Mouse (Mus musculus) midbrain, embryonic 11.5 days (tissue): ENCODE results near the gene Suclg2. TPM values are rescaled to one million over a fixed set of nuclear protein-coding genes. Genes with fewer than 3 reads are reported as not detected.
"Not testable (repeated sequence)": the region's sequence is repeated elsewhere in the genome, so short reads cannot be mapped to it uniquely, and the experiment has no call there.

Source experiments
- ATAC-seq: fragments of 200-750 bp; cut with Nextera tagmentation; 2 replicates; pipeline ENCODE4 v1.8.0; 2017; ENCODE audit warnings: moderate TSS enrichment, moderate library complexity; ENCODE audit not compliant: low FRiP score
- DNase-seq: peaks from one replicate; pipeline ENCODE4 v3.0.0; 2015; ENCODE audit warnings: low spot score; ENCODE audit errors: missing footprints
- H3K27ac ChIP-seq: fragments of 300-500 bp; sonication (generic); 2 replicates; pipeline ENCODE4 v1.5.1; 2014; ENCODE audit warnings: low read depth, low read length
- H3K27me3 ChIP-seq: fragments of 300-500 bp; sonication (generic); 2 replicates; pipeline ENCODE4 v1.6.1; 2014; ENCODE audit warnings: mild to moderate bottlenecking, low read length, moderate library complexity, mixed read lengths; ENCODE audit not compliant: control insufficient read depth, insufficient read depth
- H3K36me3 ChIP-seq: fragments of 300-500 bp; sonication (generic); 2 replicates; pipeline ENCODE4 v1.6.1; 2014; ENCODE audit warnings: mild to moderate bottlenecking, low read length, moderate library complexity, mixed read lengths; ENCODE audit not compliant: control insufficient read depth, insufficient read depth
- H3K4me1 ChIP-seq: fragments of 300-500 bp; sonication (generic); 2 replicates; pipeline ENCODE4 v1.6.1; 2014; ENCODE audit warnings: low read length; ENCODE audit not compliant: control insufficient read depth, insufficient read depth
- H3K4me2 ChIP-seq: fragments of 300-500 bp; sonication (generic); 2 replicates; pipeline ENCODE4 v1.6.1; 2014; ENCODE audit warnings: mild to moderate bottlenecking, moderate library complexity
- H3K4me3 ChIP-seq: fragments of 300-500 bp; sonication (generic); 2 replicates; pipeline ENCODE4 v1.5.1; 2014; ENCODE audit warnings: low read depth, low read length
- H3K9ac ChIP-seq: fragments of 300-500 bp; sonication (generic); 2 replicates; pipeline ENCODE4 v1.6.1; 2014; ENCODE audit warnings: low read length
- H3K9me3 ChIP-seq: fragments of 300-500 bp; sonication (generic); 2 replicates; pipeline ENCODE4 v1.6.1; 2016; ENCODE audit warnings: low read length; ENCODE audit not compliant: control insufficient read depth
- WGBS: fragments of 180-500 bp; shearing (Covaris S2); extraction: QIAGEN DNeasy Blood & Tissue Kit; methylation state at CpG from one replicate; pipeline ENCODE4 v1.1.7; 2014; 5-methylcytosine and 5-hydroxymethylcytosine counted together
- polyA plus RNA-seq: library from polyadenylated mRNA; unstranded; fragments of >200 nt; fragmentation: Nextera tagmentation; extraction: Ambion mirVana; gene quantifications from 2 replicates; pipeline ENCODE4 v1.2.1, GENCODE M21; 2014

Gene Suclg2
- polyA plus RNA-seq, 1 experiment from 2014 or later: 40.8 TPM

DNA sequence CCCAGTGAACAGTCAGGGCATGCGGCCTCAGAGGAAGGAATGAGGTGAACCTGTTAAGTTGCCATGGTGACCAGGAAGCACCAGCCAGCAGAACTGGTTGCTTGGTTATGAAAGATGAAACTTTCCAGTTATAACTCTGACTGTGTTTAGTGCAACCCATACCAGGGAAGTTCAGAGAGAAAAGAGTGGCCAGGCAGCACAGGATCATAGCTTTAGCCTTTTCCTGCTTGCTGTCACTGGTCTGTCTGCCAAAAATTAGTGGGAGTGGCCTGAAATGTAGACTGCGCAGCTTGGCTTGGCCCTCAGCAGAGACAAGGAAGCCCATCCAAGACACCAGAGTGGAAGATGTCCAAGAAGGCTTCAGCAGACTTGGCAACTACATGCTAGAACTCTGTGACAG is 96.8 kb downstream of the Suclg2 start:
- Histone ChIP-seq H3K9me3 (no peaks in the 10 kb centered on the region), H3K27ac (no peak overlapping the region), H3K4me3 (no peak overlapping the region), H3K4me1 (no peaks in the 10 kb centered on the region), H3K9ac (no peak overlapping the region), H3K27me3 (no peaks in the 10 kb centered on the region), H3K36me3 (no peaks in the 10 kb centered on the region), H3K4me2 (no peak overlapping the region)
- ATAC-seq (no peak), DNase-seq (no peak)
- WGBS: 80% methylated on average over 2 of the region's 2 CpGs

DNA sequence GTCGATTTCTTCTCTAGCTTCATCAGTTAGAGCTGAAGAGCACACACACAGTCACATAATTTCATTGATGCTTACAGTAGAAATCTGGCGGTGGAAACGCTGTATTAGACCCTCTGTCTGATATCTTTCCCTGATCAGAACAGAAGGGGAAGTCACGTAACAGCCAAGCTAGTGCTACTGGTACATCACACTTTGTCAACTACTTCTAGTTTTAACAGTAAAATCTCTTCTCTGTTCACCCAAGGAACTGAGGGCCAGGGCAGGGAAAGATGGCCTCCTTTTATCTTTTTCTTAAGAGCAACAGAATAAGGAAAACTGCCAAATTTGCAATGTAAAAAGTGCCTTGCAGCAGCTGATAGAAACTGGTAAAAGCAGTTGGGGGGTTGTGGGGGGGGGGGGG is 97.8 kb downstream of the Suclg2 start:
- 87% methylated on average over 4 of the region's 4 CpGs for WGBS
- no peak for DNase-seq
- Histone ChIP-seq H3K4me1 (no peaks in the 10 kb centered on the region), H3K27ac (no peak overlapping the region), H3K9ac (no peak overlapping the region), H3K4me2 (no peak overlapping the region), H3K27me3 (no peaks in the 10 kb centered on the region), H3K9me3 (no peaks in the 10 kb centered on the region), H3K4me3 (no peak overlapping the region), H3K36me3 (no peaks in the 10 kb centered on the region)
- no peak for ATAC-seq

DNA sequence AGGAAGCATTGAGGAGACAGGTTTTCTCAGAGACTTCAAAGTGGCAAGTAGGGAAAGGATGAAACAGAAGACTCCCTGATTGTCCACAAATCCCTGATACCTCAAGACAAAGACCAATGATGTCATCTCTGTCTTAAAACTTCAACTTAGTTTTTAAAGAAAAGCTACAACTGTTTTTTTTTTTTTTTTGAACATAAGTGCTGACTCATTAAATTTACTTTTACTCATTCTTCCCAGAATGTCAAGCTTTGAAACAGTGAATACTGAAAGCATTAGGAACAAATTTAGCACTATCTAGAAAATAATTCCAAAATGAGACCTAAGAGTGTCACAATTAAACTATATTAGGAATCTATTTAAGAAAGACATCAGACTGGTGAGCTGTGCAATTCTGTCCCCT is 98.8 kb downstream of the Suclg2 start:
- Histone ChIP-seq H3K4me3 (no peak overlapping the region), H3K36me3 (no peaks in the 10 kb centered on the region), H3K27ac (no peak overlapping the region), H3K4me2 (no peak overlapping the region), H3K9me3 (no peaks in the 10 kb centered on the region), H3K27me3 (no peaks in the 10 kb centered on the region), H3K9ac (no peak overlapping the region), H3K4me1 (no peaks in the 10 kb centered on the region)
- DNase-seq: no peak
- ATAC-seq: no peak

DNA sequence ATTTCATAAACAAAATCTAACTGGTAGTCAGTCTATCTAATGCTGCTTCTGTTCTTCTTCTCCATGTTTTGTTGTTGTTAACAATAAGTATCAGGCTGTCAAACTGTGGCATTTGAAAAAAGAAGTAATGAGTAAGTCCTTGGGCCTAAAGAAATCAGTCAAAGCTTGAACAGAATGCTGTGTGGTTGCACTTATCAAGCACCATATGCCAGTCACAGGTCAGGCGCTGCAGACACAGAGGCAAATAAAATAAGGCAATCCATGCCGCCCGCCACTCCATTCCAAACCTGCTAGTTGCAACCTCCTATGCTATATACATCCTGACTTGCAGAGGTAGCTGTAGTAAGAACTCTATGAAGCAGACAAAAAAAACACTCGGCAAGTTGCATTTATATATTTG is 100.2 kb downstream of the Suclg2 start:
- H3K27ac ChIP-seq: no peak overlapping the region
- H3K4me1 ChIP-seq: no peaks in the 10 kb centered on the region
- H3K9ac ChIP-seq: no peak overlapping the region
- no peak overlapping the region for H3K4me2 ChIP-seq
- no peak for ATAC-seq
- H3K9me3 ChIP-seq: no peaks in the 10 kb centered on the region
- no peaks in the 10 kb centered on the region for H3K36me3 ChIP-seq
- no peak for DNase-seq
- H3K27me3 ChIP-seq: no peaks in the 10 kb centered on the region
- no peak overlapping the region for H3K4me3 ChIP-seq
- 92% methylated on average over 4 of the region's 4 CpGs for WGBS

DNA sequence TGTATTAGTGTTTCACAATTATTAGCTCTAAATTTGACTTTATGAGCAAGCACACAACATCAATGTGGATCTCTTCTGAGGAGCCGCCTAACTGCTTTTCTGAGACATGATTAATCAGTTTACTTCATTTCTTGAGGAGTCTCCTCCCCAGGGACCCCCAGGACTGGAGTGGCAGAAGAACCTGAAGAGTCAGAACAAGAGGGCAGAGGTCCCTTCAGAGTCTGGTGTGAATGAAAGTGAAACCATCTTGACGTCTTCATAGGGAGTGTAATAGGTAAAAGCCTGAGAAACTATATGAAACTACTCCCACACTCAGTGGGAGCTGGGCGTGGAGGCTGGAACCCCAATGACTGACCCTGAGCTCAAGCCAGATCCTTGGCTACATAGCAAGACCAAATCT is 105.4 kb downstream of the Suclg2 start:
- H3K4me2 ChIP-seq: no peak overlapping the region
- H3K9me3 ChIP-seq: no peaks in the 10 kb centered on the region
- no peaks in the 10 kb centered on the region for H3K27me3 ChIP-seq
- H3K4me1 ChIP-seq: no peaks in the 10 kb centered on the region
- no peak overlapping the region for H3K27ac ChIP-seq
- no peaks in the 10 kb centered on the region for H3K36me3 ChIP-seq
- ATAC-seq (no peak), DNase-seq (no peak)
- 80% methylated on average over 3 of the region's 3 CpGs for WGBS
- H3K4me3 ChIP-seq: no peak overlapping the region
- H3K9ac ChIP-seq: no peak overlapping the region

DNA sequence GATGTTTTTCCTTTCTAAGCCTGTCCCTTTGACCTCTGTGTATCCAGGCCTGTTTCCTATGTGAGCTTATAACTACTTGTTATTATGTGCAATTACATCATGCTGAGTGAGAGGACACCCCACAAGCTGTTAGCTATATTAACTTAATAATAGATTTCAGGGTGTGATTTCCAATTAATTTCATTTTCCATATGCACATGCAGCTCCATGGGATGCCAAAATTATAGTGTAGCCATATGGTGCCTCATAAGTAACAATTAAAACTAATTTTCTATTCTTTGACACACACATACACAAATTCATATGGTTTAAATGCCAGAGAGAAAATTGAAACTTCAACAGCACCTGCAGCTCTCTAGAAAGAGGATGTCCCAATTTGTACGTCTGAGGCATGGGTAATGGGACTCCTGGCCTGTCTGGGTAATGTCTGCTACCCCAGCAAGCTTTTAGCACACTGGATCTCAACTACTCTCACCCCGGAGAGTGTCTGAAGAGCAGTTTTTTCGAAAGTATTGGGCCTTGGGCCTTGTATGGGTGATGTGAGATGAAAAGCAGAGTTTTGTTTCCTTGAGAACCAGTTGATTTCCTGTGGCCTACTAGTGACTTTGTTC is 106.1 kb downstream of the Suclg2 start:
- H3K9me3 ChIP-seq: no peaks in the 10 kb centered on the region
- 83% methylated on average over 3 of the region's 3 CpGs for WGBS
- no peak for ATAC-seq

DNA sequence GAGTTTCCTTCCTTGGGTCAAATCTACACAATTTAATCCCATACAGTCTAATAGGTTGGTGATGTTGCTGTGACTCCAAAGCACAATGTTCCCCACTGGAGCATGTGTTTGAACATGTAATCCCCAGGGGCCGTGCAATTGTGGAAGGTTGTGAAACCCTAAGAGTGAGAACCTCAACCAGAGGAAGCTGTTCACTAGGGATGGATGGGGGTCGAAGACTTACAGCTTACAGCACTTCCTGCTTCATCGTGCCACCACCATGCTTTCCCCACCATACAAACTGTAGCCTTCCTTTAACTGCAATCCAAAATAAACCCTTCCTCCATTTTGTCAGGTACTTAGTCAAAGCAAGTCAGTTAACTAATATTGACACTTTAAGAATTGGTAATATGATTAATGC is 107.5 kb downstream of the Suclg2 start:
- H3K27ac ChIP-seq: no peak overlapping the region
- ATAC-seq: no peak
- H3K4me1 ChIP-seq: no peaks in the 10 kb centered on the region
- no peaks in the 10 kb centered on the region for H3K36me3 ChIP-seq
- WGBS: 90% methylated on average over 3 of the region's 3 CpGs
- H3K4me2 ChIP-seq: no peak overlapping the region
- no peak for DNase-seq
- no peaks in the 10 kb centered on the region for H3K27me3 ChIP-seq
- no peak overlapping the region for H3K9ac ChIP-seq
- H3K9me3 ChIP-seq: no peaks in the 10 kb centered on the region
- no peak overlapping the region for H3K4me3 ChIP-seq

More for the DNA sequence above, 106.1 kb downstream of the Suclg2 start:
- Histone ChIP-seq H3K4me1 (no peaks in the 10 kb centered on the region), H3K27me3 (no peaks in the 10 kb centered on the region), H3K36me3 (no peaks in the 10 kb centered on the region), H3K4me2 (no peak overlapping the region), H3K9ac (no peak overlapping the region), H3K4me3 (no peak overlapping the region), H3K27ac (no peak overlapping the region)
- no peak for DNase-seq

DNA sequence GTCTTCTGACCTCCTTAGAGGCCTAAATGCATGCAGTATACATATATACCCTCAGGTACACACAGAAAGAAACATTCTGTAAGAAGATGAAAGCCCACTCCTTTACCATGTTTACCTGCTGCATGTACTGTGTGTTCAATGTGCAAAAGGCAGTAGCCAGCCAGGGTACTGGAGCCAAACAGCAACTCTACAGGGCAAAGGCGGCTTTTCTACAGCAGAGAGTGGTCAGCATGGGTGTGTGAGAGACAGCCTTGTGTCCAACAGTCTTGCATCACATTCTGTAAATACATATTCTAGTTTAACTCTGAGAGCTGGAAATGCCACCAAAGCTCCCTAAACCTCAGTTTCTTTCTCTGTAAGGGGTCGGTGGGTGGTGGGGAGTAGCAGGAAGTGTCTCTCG is 110.5 kb downstream of the Suclg2 start:
- no peaks in the 10 kb centered on the region for H3K36me3 ChIP-seq
- no peak overlapping the region for H3K4me2 ChIP-seq
- DNase-seq: no peak
- H3K9ac ChIP-seq: no peak overlapping the region
- H3K4me3 ChIP-seq: no peak overlapping the region
- ATAC-seq: no peak
- WGBS: 93% methylated on average over 3 of the region's 3 CpGs
- no peaks in the 10 kb centered on the region for H3K27me3 ChIP-seq
- H3K27ac ChIP-seq: no peak overlapping the region
- H3K9me3 ChIP-seq: no peaks in the 10 kb centered on the region
- no peaks in the 10 kb centered on the region for H3K4me1 ChIP-seq

DNA sequence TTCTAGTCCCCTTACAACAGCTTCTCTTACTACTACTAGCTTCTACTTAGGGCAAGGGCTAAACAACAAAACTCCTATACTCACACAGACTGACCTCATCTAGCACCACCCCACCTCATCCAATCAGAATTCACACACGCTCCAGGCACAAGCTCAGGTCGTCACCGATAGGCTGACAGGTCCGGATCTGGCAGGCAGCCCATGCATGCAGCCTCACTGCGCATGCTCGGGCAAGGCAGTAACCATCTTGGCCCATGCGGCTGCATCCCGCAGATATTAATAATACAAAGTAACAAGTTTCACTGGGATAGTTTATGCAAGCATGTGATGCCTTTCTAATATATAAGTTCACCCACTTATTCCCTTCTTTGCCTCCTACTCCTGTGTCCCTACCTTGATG is 117.9 kb downstream of the Suclg2 start:
- H3K4me1 ChIP-seq, H3K36me3 ChIP-seq, H3K27me3 ChIP-seq, H3K27ac ChIP-seq, H3K9ac ChIP-seq, ATAC-seq, H3K4me2 ChIP-seq, H3K4me3 ChIP-seq, H3K9me3 ChIP-seq, DNase-seq: not testable (repeated sequence)
- WGBS: 94% methylated on average over 8 of the region's 8 CpGs
